Mouse (Mus musculus) forebrain, embryonic 12.5 days (tissue): ENCODE measurements at regions not wholly inside any gene's neighbourhood (a gene's known extent, or its start where the extent isn't known, plus 50 kb on each side); places are given as distances from the start of the nearest gene placed in this dataset.
A peak's percentile ranks its signal among the peaks of the same experiment; 100 is the strongest.

Source experiments
- ATAC-seq: fragments of 200-750 bp; cut with Nextera tagmentation; 2 replicates; pipeline ENCODE4 v1.8.0; 2017; ENCODE audit warnings: moderate TSS enrichment; ENCODE audit not compliant: low FRiP score
- H3K27ac ChIP-seq: fragments of 300-500 bp; sonication (generic); 2 replicates; pipeline ENCODE4 v1.5.1; 2016; ENCODE audit warnings: mild to moderate bottlenecking
- H3K27me3 ChIP-seq: fragments of 300-500 bp; sonication (generic); 2 replicates; pipeline ENCODE4 v1.6.1; 2016; ENCODE audit warnings: mild to moderate bottlenecking
- H3K36me3 ChIP-seq: fragments of 300-500 bp; sonication (generic); replicated peaks from 2 replicates; pipeline ENCODE4 v1.6.1; 2016; ENCODE audit warnings: mild to moderate bottlenecking
- H3K4me1 ChIP-seq: fragments of 300-500 bp; sonication (generic); 2 replicates; pipeline ENCODE4 v1.6.1; 2016
- H3K4me2 ChIP-seq: fragments of 300-500 bp; sonication (generic); 2 replicates; pipeline ENCODE4 v1.6.1; 2016; ENCODE audit warnings: mild to moderate bottlenecking, moderate library complexity
- H3K4me3 ChIP-seq: fragments of 300-500 bp; sonication (generic); replicated peaks from 2 replicates; pipeline ENCODE4 v1.5.1; 2016; ENCODE audit warnings: mild to moderate bottlenecking
- H3K9ac ChIP-seq: fragments of 300-500 bp; sonication (generic); 2 replicates; pipeline ENCODE4 v1.6.1; 2016; ENCODE audit warnings: mild to moderate bottlenecking
- H3K9me3 ChIP-seq: fragments of 300-500 bp; sonication (generic); 2 replicates; pipeline ENCODE4 v1.6.1; 2016
- WGBS: fragments of 180-500 bp; shearing (Covaris S2); methylation state at CpG from one replicate; pipeline ENCODE4 v1.1.7; 2016; 5-methylcytosine and 5-hydroxymethylcytosine counted together

GRCm38 (mm10) chr4:153542631-153543031, 60.0 kb upstream of the Ajap1 start:
- no peak overlapping the region for H3K27ac ChIP-seq
- no peak overlapping the region for H3K4me3 ChIP-seq
- H3K4me2 ChIP-seq: no peak overlapping the region
- no peak for ATAC-seq
- H3K4me1 ChIP-seq: peaks cover 19% of the 10 kb centered on the region
- WGBS: 84% methylated on average over 13 of the region's 13 CpGs
- H3K36me3 ChIP-seq: no peaks in the 10 kb centered on the region
- H3K9me3 ChIP-seq: no peaks in the 10 kb centered on the region
- no peak overlapping the region for H3K9ac ChIP-seq
- H3K27me3 ChIP-seq: peaks cover 6% of the 10 kb centered on the region; the same call in 1 of the 2 replicates

GRCm38 (mm10) chr4:153543900-153544648, 61.5 kb upstream of the Ajap1 start:
- ATAC-seq: no peak
- WGBS: 51% methylated on average over 24 of the region's 24 CpGs
- no peak overlapping the region for H3K27ac ChIP-seq
- no peaks in the 10 kb centered on the region for H3K36me3 ChIP-seq
- peaks cover 26% of the 10 kb centered on the region for H3K4me1 ChIP-seq
- H3K27me3 ChIP-seq: peaks cover 6% of the 10 kb centered on the region; the same call in 1 of the 2 replicates
- H3K4me2 ChIP-seq: no peak overlapping the region
- H3K9me3 ChIP-seq: no peaks in the 10 kb centered on the region
- no peak overlapping the region for H3K9ac ChIP-seq
- no peak overlapping the region for H3K4me3 ChIP-seq

GRCm38 (mm10) chr4:153546709-153547108, 64.1 kb upstream of the Ajap1 start:
- Histone ChIP-seq H3K4me1 (peaks cover 26% of the 10 kb centered on the region), H3K27ac (no peak overlapping the region), H3K27me3 (peaks cover 3% of the 10 kb centered on the region; the same call in 1 of the 2 replicates), H3K9ac (no peak overlapping the region), H3K9me3 (no peaks in the 10 kb centered on the region), H3K4me2 (no peak overlapping the region), H3K4me3 (no peak overlapping the region), H3K36me3 (no peaks in the 10 kb centered on the region)
- no peak for ATAC-seq
- 97% methylated on average over 7 of the region's 7 CpGs for WGBS

- no peak overlapping the region for H3K4me3 ChIP-seq
- no peak overlapping the region for H3K4me2 ChIP-seq
- H3K9me3 ChIP-seq: no peaks in the 10 kb centered on the region
- peaks cover 3% of the 10 kb centered on the region; the same call in 1 of the 2 replicates for H3K27me3 ChIP-seq
- H3K27ac ChIP-seq: no peak overlapping the region
- 85% methylated on average over 5 of the region's 5 CpGs for WGBS
- peaks cover 26% of the 10 kb centered on the region for H3K4me1 ChIP-seq
- no peaks in the 10 kb centered on the region for H3K36me3 ChIP-seq
- no peak for ATAC-seq
- H3K9ac ChIP-seq: no peak overlapping the region
These were observed 64.5 kb upstream of the Ajap1 start for GRCm38 (mm10) chr4:153547111-153547510.

GRCm38 (mm10) chr4:153547871-153548270, 65.3 kb upstream of the Ajap1 start:
- ATAC-seq: no peak
- no peak overlapping the region for H3K4me2 ChIP-seq
- H3K9me3 ChIP-seq: no peaks in the 10 kb centered on the region
- WGBS: 74% methylated on average over 13 of the region's 13 CpGs
- H3K4me1 ChIP-seq: peaks cover 32% of the 10 kb centered on the region
- peaks cover 3% of the 10 kb centered on the region; the same call in 1 of the 2 replicates for H3K27me3 ChIP-seq
- H3K4me3 ChIP-seq: no peak overlapping the region
- H3K27ac ChIP-seq: no peak overlapping the region
- no peaks in the 10 kb centered on the region for H3K36me3 ChIP-seq
- no peak overlapping the region for H3K9ac ChIP-seq

GRCm38 (mm10) chr4:153551291-153551690, 68.7 kb upstream of the Ajap1 start:
- WGBS: 95% methylated on average over 7 of the region's 7 CpGs
- no peak overlapping the region for H3K4me2 ChIP-seq
- no peak for ATAC-seq
- H3K36me3 ChIP-seq: no peaks in the 10 kb centered on the region
- peaks cover 12% of the 10 kb centered on the region for H3K4me1 ChIP-seq
- H3K27me3 ChIP-seq: 0 out of 2 replicates have a peak, but pooled peaks cover 2% of the 10 kb centered on the region
- H3K9ac ChIP-seq: no peak overlapping the region
- H3K4me3 ChIP-seq: no peak overlapping the region
- H3K27ac ChIP-seq: no peak overlapping the region
- H3K9me3 ChIP-seq: no peaks in the 10 kb centered on the region

- no peak for ATAC-seq
- Histone ChIP-seq H3K27ac (no peak overlapping the region), H3K36me3 (no peaks in the 10 kb centered on the region), H3K4me3 (0 out of 2 replicates have a peak overlapping the region, but pooled peaks have one; percentile 5), H3K4me1 (peaks cover 12% of the 10 kb centered on the region), H3K9ac (no peak overlapping the region), H3K27me3 (0 out of 2 replicates have a peak, but pooled peaks cover 2% of the 10 kb centered on the region), H3K9me3 (no peaks in the 10 kb centered on the region), H3K4me2 (peak overlapping the region; percentile 31; the same call in 1 of the 2 replicates)
- 4% methylated on average over 4 of the region's 4 CpGs for WGBS
These were observed 69.9 kb upstream of the Ajap1 start for GRCm38 (mm10) chr4:153552483-153552882.

GRCm38 (mm10) chr4:153557812-153558608, 75.4 kb upstream of the Ajap1 start:
- WGBS: 84% methylated on average over 19 of the region's 19 CpGs

GRCm38 (mm10) chr4:153559568-153559967, 77.0 kb upstream of the Ajap1 start:
- Histone ChIP-seq H3K4me1 (no peaks in the 10 kb centered on the region), H3K27ac (no peak overlapping the region), H3K36me3 (no peaks in the 10 kb centered on the region), H3K9me3 (no peaks in the 10 kb centered on the region), H3K4me3 (no peak overlapping the region), H3K4me2 (no peak overlapping the region), H3K27me3 (0 out of 2 replicates have a peak, but pooled peaks cover 1% of the 10 kb centered on the region), H3K9ac (no peak overlapping the region)
- no peak for ATAC-seq
- WGBS: 79% methylated on average over 4 of the region's 4 CpGs

More at GRCm38 (mm10) chr4:153557812-153558608, 75.4 kb upstream of the Ajap1 start:
- Histone ChIP-seq H3K4me2 (no peak overlapping the region), H3K27me3 (0 out of 2 replicates have a peak, but pooled peaks cover 2% of the 10 kb centered on the region), H3K9me3 (no peaks in the 10 kb centered on the region), H3K9ac (no peak overlapping the region), H3K36me3 (no peaks in the 10 kb centered on the region), H3K4me3 (no peak overlapping the region), H3K27ac (no peak overlapping the region), H3K4me1 (no peaks in the 10 kb centered on the region; the same call in 1 of the 2 replicates)
- no peak for ATAC-seq

GRCm38 (mm10) chr4:153560193-153560592, 77.6 kb upstream of the Ajap1 start:
- H3K9me3 ChIP-seq: no peaks in the 10 kb centered on the region
- H3K4me2 ChIP-seq: no peak overlapping the region
- no peak overlapping the region for H3K27ac ChIP-seq
- H3K9ac ChIP-seq: no peak overlapping the region
- H3K4me1 ChIP-seq: no peaks in the 10 kb centered on the region
- ATAC-seq: no peak
- no peaks in the 10 kb centered on the region for H3K36me3 ChIP-seq
- 68% methylated on average over 11 of the region's 11 CpGs for WGBS
- H3K27me3 ChIP-seq: no peaks in the 10 kb centered on the region
- no peak overlapping the region for H3K4me3 ChIP-seq

GRCm38 (mm10) chr4:153560956-153561355, 78.3 kb upstream of the Ajap1 start:
- H3K4me1 ChIP-seq: no peaks in the 10 kb centered on the region
- no peaks in the 10 kb centered on the region for H3K9me3 ChIP-seq
- 53% methylated on average over 6 of the region's 6 CpGs for WGBS
- no peaks in the 10 kb centered on the region for H3K27me3 ChIP-seq
- H3K36me3 ChIP-seq: no peaks in the 10 kb centered on the region
- H3K4me2 ChIP-seq: no peak overlapping the region
- no peak overlapping the region for H3K27ac ChIP-seq
- H3K9ac ChIP-seq: no peak overlapping the region
- ATAC-seq: no peak
- H3K4me3 ChIP-seq: no peak overlapping the region

- Histone ChIP-seq H3K36me3 (no peaks in the 10 kb centered on the region), H3K9ac (no peak overlapping the region), H3K4me3 (no peak overlapping the region), H3K4me2 (no peak overlapping the region), H3K9me3 (no peaks in the 10 kb centered on the region), H3K4me1 (no peaks in the 10 kb centered on the region), H3K27me3 (no peaks in the 10 kb centered on the region), H3K27ac (no peak overlapping the region)
- WGBS: 92% methylated on average over 3 of the region's 3 CpGs
- no peak for ATAC-seq
These were observed 79.4 kb upstream of the Ajap1 start for GRCm38 (mm10) chr4:153561991-153562390.
